Mouse (Mus musculus): ENCODE data around the gene Ank2. TPM values are rescaled to one million over a fixed set of nuclear protein-coding genes. Genes with fewer than 3 reads are reported as not detected.

Ank2 gene
- total RNA-seq, 1 experiment from 2014 or later = 0.12 TPM

DNA sequence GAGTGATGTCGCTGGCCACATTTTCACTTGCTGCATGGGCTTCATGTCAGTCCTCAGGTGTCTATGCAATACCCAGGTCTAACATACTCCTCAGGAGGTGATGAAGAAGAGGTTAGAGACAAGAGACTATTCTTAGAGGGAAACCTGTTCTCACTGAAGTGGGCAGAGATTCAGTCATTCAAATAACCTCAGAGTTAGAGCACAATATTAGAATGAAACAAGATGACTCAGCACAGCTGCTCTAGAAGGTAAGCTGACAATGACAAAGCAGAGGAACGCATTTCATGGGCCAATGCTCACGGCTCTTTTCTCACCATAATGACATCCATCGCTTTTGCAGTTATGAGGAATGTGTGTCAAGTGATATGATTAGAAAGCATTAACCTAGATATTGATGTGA lies 475.2 kb downstream of the Ank2 start:
- ATAC-seq (ENCODE audit: extremely low read depth, insufficient number of reproducible peaks, low FRiP score, poor library complexity, severe bottlenecking) = no peak

- ATAC-seq (ENCODE audit: extremely low read depth, insufficient number of reproducible peaks, low FRiP score, poor library complexity, severe bottlenecking) = no peak
These were observed 479.0 kb downstream of the Ank2 start for GRCm38 (mm10) chr3:127020167-127020566.

GRCm38 (mm10) chr3:127019728-127020127 lies 479.4 kb downstream of the Ank2 start:
- no peak for ATAC-seq (ENCODE audit: extremely low read depth, insufficient number of reproducible peaks, low FRiP score, poor library complexity, severe bottlenecking)

- ATAC-seq (ENCODE audit: extremely low read depth, insufficient number of reproducible peaks, low FRiP score, poor library complexity, severe bottlenecking) = no peak
These were observed 480.0 kb downstream of the Ank2 start for GRCm38 (mm10) chr3:127019109-127019508.

DNA sequence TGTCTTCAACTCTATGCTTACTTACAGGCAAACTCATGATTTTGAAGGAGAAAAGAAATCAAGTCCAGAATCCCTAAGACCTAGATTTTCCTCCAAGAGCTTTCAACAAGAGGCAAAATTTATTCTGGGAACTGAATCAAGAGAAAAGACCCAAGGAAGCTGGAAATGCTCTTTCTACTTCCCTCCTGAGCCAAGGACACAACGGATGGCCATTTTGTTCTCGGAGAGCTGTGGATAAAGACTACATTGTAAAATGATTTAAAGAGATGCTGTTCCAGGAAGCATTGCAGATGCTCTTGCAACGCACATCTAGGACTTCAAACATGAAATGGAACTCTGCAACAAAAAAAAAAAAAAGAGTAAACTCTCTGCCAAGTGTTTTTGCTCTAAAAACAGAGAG lies 481.6 kb downstream of the Ank2 start:
- no peak for ATAC-seq (ENCODE audit: extremely low read depth, insufficient number of reproducible peaks, low FRiP score, poor library complexity, severe bottlenecking)

- ATAC-seq (ENCODE audit: extremely low read depth, insufficient number of reproducible peaks, low FRiP score, poor library complexity, severe bottlenecking) = no peak
These were observed 483.6 kb downstream of the Ank2 start for GRCm38 (mm10) chr3:127015596-127015995.

GRCm38 (mm10) chr3:127015175-127015574 lies 484.0 kb downstream of the Ank2 start:
- no peak for ATAC-seq (ENCODE audit: extremely low read depth, insufficient number of reproducible peaks, low FRiP score, poor library complexity, severe bottlenecking)

DNA sequence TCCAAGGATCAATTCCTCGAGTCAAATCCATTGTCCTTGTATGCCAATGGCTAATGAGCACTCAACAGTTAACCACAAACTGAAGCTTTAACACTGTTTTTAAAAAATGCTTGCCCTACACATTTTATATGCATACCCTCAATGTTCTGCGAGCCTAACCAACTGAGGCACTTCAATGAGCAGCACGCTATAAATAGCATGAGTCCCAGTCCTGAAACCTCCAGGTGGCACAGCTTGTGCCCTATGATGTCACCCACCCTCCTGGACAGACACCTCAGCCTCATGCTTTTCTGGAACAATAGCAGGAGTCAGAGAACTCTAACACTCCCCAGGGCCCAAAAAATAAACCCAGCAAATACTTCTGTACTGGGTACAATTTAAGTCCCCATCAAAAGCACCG lies 485.2 kb downstream of the Ank2 start:
- ATAC-seq (ENCODE audit: extremely low read depth, insufficient number of reproducible peaks, low FRiP score, poor library complexity, severe bottlenecking) = no peak

DNA sequence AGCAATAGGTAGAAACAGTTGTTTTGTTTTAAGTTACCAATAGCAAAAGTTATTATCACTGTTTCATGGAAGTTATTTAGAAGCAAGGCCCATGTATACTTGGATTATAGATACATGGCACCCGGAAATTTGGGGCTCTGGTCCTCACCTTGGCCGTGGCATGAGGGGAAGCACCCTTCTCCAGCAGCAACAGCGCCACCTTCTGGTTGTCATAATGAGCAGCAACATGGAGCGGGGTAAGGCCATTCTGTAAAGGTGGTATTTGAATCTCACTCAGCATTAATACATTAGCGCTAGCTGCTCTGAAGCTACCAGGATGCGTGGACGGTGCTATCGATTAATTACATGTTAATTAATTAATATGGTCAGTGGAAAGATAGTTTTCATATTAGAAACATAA lies 486.6 kb downstream of the Ank2 start:
- ATAC-seq (ENCODE audit: extremely low read depth, insufficient number of reproducible peaks, low FRiP score, poor library complexity, severe bottlenecking) = no peak

GRCm38 (mm10) chr3:127005898-127006673 lies 493.1 kb downstream of the Ank2 start:
- ATAC-seq (ENCODE audit: extremely low read depth, insufficient number of reproducible peaks, low FRiP score, poor library complexity, severe bottlenecking) = no peak

- ATAC-seq (ENCODE audit: extremely low read depth, insufficient number of reproducible peaks, low FRiP score, poor library complexity, severe bottlenecking) = no peak
These were observed 494.1 kb downstream of the Ank2 start for GRCm38 (mm10) chr3:127004860-127005633.

DNA sequence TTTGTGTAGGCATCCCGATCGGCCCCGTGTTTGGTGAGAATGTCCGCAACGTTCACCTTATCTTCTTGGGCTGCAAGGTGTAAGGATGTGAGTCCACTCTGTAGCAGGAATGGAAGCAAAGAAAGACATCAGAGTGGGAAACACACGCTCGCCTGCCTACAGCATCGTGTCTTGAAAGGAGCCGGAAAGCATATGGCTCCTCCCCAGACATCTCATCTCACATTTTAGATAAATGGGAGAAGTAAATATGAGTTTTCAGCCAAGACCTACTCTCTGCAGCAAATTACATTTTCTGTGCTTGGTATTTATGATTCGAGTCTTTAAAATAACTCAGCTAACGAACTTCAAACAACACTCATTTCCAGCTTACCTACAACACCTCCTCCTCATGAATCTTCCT lies 495.2 kb downstream of the Ank2 start:
- ATAC-seq (ENCODE audit: extremely low read depth, insufficient number of reproducible peaks, low FRiP score, poor library complexity, severe bottlenecking) = no peak

DNA sequence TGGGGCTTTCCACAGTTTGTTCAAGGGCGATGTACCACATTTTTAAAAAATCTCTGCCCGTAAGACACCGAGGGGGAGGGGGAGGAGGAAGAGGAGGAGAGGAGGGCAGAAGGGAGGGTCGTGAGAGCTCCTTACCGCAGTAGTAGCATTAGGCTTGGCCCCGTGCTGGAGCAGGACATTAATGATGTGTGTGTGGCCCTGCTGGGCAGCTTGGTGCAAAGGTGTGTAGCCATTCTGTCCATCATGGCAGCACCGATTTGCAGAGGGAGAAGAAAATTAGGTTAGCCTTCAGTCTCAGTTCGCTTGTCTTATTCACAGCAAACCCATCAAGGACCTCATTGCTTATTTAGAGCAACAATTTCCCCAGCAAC lies 500.4 kb downstream of the Ank2 start:
- no peak for ATAC-seq (ENCODE audit: extremely low read depth, insufficient number of reproducible peaks, low FRiP score, poor library complexity, severe bottlenecking)

GRCm38 (mm10) chr3:126998008-126998741 lies 501.0 kb downstream of the Ank2 start:
- ATAC-seq (ENCODE audit: extremely low read depth, insufficient number of reproducible peaks, low FRiP score, poor library complexity, severe bottlenecking) = no peak

GRCm38 (mm10) chr3:126997391-126998007 lies 501.7 kb downstream of the Ank2 start:
- ATAC-seq (ENCODE audit: extremely low read depth, insufficient number of reproducible peaks, low FRiP score, poor library complexity, severe bottlenecking) = no peak

DNA sequence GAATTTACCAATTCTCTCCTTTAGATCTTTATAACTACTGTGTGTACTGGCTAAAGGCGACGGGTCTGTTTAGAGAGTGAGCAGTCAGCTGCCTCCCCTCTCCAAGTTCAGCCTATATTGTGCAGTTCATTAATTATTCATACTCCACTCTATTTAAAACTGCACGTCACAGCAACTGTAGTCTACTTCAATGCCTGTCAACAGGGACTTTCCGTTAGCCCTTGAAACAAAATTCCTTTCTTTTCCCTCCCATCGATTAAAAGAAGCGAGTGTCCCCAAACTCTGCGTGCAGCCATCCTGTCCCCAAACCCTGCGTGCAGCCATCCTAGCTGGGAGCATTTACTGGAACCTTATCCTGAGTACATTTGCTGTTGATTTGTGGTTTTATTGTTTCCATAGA lies 502.4 kb downstream of the Ank2 start:
- no peak for ATAC-seq (ENCODE audit: extremely low read depth, insufficient number of reproducible peaks, low FRiP score, poor library complexity, severe bottlenecking)

DNA sequence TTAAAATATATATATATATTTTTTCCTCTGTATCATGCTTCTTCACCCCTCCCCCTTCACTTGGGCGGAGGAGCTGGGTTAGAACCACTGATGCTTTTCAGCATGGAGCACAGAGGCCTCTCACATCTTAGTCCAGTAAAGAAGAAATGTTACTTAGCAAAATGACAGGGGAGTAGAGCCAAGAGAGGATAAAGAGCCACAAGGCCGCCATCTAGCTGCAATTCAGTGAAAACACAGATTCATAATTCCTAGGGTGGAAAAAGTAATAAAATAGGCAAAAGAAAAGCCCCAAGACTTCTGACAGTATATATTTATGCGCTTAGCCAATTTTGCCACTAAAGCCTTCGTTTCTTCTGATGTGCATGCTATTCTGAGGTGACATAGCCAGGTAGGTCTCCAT lies 503.2 kb downstream of the Ank2 start:
- ATAC-seq (ENCODE audit: extremely low read depth, insufficient number of reproducible peaks, low FRiP score, poor library complexity, severe bottlenecking) = no peak

DNA sequence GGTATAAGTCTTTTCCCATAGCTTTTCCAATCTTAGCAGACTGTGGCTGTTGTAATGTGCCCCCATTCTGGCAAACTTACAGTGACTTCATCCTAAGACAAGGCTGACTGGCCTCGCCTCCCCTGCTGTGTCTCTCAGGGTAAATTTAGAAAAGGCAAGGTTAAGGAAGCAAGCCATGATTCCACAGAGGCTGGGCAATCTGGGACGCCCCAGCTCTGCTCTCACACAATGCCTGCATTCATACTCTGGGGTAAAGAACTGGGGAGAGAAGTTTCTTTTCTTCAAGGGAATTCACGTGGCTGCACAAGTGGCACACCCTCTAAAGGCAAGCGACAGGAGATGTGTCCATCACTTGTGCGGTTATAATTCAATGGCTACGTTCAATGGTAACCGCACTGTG lies 505.0 kb downstream of the Ank2 start:
- no peak for ATAC-seq (ENCODE audit: extremely low read depth, insufficient number of reproducible peaks, low FRiP score, poor library complexity, severe bottlenecking)

DNA sequence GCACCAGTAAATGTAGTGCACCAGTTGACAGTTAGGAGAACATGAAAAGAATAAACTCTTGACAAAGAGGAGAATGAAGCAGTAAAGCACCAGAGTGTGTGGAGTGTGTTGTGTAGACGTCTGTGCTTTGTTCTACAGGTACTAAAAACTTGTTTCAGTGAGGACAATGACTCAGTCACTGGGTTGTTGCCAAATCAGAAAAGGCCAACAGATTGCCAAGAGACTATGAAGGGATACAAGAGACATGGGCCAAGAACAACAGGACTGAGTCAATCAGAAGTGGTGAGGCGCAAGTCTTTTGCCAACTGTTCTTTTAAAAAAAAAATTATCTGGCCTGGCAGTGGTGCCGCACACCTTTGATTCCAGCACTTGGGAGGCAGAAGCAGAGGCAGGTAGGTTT lies 509.2 kb downstream of the Ank2 start:
- no peak for ATAC-seq (ENCODE audit: extremely low read depth, insufficient number of reproducible peaks, low FRiP score, poor library complexity, severe bottlenecking)

Measured in neutrophil, adult 5-6 weeks (primary cell).